Mouse (Mus musculus) adrenal gland, adult (tissue): Measurements from ENCODE around the gene Gpr85.
A peak's percentile ranks its signal among the peaks of the same experiment; 100 is the strongest.
"Not testable (repeated sequence)": the region's sequence is repeated elsewhere in the genome, so short reads cannot be mapped to it uniquely, and the experiment has no call there.

Experiments
- DNase-seq, 2 experiments: peaks; one replicate each; pipeline ENCODE4 v3.0.0; 2022 to 2023; ENCODE audit warnings: low spot score in 1 of 2; ENCODE audit not compliant: inconsistent age in 2 of 2

Gene Gpr85

GRCm38 (mm10) chr6:13839345-13840054, at the start of gene Gpr85:
Gene Gpr85 (minus strand): TSS chr6:13839942.
- peak; percentile 7 to 63 for DNase-seq

- no peak for DNase-seq
Measured at GRCm38 (mm10) chr6:13884877-13885592, 45.3 kb upstream of the Gpr85 start.

GRCm38 (mm10) chr6:13882919-13883318, 43.2 kb upstream of the Gpr85 start:
- DNase-seq, result no peak

DNA sequence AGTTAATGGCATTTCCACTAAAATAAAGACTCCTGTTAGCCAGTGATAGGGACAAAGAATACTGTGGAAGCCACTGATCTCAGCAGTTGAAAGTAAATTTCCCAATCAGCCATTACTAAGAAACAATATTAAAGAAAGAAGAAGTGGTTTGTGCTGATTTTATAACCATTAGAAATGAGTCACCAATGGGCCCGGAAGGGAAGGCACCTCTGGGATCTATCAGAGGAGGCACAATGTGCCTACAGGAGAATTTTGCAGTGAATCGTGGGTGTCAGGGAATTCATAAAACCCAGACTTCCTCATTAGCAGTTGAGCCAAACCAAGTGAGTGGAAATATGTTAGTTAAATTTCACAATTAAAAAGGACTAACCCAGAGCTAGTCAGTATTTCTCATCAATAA, 34.2 kb upstream of the Gpr85 start:
- no peak for DNase-seq

DNA sequence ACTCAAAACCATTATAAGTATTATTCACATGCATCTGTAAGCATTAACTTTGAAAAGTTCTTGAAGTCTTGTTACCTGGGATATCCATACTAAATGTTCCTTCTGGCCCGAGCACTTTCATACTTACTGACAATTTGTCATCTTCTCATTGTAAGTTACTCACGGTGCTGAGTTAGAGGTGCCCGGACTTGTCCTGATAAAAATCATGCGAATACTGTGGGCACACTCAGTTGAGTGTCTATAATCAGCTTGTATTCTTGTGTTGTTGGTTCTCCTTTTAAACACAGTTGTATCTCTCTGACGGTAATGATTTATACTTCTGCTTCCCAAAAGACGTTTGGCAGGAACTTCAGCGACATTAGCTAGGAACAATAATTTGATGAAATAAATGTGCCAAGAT, 32.3 kb upstream of the Gpr85 start:
- peak; percentile 6 to 68 for DNase-seq

DNA sequence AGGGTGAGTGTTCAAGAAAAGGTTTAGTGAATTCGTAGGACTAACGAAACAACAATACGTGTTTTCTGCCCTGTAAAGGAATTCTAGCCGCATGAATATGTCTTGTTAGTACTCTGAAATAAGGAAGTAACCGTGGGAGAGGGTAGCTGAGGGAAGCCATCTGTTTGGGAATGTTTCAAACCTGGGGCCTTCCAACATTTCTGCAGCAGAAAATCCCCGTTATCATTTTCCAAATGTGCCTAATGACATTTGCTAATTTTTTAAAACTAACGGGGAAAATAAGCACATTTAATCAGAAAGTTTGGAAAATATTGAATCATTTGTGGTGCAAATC, 31.9 kb upstream of the Gpr85 start:
- DNase-seq, result no peak

- DNase-seq, result peak; percentile 91 to 97
Measured at GRCm38 (mm10) chr6:13870919-13871624, 31.3 kb upstream of the Gpr85 start, which contains the start of gene 2610001J05Rik. Gene 2610001J05Rik (minus strand): TSS chr6:13871518.

- peak in 1 of 2 experiments; percentile 53 for DNase-seq
Measured at GRCm38 (mm10) chr6:13870289-13870741, 30.6 kb upstream of the Gpr85 start.

DNA sequence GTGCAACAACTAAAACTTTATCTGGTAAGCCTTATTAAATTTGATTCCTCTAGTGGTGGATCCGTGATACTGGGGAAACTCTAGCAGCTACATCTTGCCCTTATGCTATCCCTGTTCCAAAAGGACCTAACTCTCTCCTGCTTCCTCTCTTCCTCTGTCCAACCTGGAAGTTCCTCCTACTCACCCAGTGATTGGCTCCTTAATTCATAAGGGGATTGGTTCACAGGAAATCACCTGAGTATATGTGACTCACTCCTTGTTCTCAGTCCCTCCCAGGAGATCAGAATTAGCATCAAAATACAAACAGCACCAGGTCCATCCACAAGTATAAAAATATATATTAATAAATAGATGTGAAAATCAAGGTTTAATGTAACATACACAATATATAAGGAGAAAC, 20.9 kb upstream of the Gpr85 start:
- no peak for DNase-seq

DNA sequence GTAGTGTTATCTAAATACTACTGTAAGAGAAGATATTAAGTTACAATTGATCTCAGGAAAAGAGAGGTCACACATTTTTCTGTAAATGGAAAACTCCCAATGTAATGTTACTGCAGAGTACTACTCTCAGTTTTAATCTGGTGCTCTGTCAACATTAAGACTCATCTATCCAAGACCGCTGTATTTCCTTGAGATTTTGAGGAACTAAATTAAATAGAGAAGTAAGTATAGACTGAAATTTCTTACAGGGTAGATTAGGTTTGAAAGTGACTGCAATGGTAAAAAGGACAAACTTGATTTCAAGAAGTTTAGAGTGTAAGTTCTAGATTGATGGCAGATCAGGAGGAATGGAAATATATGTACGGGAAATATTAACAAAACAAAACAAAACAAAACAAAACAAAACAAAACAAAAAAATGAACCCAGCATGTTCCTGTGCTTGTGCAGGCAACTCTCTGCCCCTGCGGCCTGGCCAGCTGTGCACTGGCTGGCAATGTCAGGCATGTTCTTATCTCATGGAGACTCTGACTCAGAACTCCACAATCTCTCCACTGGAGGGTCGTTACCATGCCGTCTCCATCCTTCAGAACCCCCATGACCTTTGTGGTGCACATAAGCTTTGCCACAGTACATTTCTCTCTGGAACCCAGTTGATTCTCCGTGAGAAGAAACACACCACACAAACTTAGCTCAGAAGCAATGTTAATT, 20.3 kb upstream of the Gpr85 start:
- no peak for DNase-seq

DNA sequence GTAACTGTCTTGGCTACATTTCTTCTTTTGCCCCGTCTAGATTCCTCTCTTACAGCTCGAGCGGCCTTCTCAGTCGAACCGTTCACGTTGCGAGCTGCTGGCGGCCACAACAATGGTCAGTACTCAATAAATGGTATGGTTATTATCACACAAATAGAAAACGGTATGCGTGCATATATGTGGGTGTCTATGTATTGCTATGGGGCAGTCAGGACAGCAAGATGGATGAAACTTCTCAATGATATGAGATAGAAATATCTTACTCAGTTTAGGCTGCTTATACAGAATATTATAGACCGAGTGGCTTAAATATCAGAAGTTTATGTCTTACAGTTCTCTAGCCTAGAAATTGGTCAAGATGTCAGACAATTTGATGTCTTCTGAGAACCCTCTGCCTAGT, 14.5 kb upstream of the Gpr85 start:
- DNase-seq, result no peak

DNA sequence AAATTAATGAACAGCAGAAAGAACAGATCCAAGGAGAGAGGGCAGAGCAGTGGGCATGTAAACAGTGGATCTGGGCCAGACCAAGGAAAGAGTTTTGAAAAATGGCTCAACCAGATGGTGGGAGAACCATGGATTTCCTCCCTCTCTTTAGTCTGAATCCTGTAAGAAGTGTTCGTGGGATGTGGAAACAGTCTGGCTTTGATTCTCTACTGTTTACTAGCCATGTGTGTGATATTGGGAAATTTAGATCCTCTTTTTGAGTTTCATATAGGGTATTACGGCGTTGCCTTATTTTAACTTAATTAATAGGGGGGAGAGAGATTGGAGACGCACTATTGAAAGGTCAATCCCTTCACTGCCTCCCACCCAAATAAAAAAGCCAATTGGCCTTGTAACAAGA, 13.5 kb upstream of the Gpr85 start:
- no peak for DNase-seq

GRCm38 (mm10) chr6:13846031-13846430, 6.3 kb upstream of the Gpr85 start:
- DNase-seq, result not testable (repeated sequence)

DNA sequence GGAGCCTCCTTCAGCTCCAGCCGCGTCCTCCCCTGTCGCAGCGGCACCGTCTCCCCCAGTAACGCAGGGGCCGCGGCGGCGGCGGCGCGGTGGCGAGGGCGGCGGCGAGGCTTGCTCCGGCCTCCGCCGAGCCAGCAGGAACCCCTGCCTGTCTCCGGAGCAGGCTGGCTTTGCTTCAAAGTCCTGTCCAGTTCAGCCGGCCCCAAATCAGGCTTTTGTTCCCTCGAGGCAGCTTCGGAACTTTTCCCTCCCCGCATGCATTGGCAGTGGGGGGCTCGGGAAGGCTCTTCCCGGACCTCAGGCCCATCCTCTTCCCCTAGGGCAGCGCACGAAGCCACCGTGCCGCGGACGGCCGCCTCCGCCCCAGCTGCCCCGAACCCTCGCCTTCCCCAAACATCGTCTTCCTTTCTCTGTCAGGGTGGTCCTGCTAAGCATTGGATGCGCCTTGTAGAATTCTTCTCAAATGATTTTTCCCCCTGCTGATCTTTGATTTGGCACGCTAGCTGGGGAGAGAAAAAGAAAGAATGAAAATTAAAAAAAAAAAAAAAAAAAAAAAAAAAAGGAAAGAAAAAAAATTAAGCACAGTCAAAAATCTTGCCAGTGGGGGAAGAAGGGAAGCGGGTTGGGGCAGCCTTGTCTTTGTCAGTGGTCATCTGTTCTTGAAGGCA, 931 bp downstream of the Gpr85 start:
- peak; percentile 76 to 88 for DNase-seq

GRCm38 (mm10) chr6:13837916-13838676, 1.6 kb downstream of the Gpr85 start:
- DNase-seq, result peak; percentile 3 to 37

GRCm38 (mm10) chr6:13836967-13837570, 2.7 kb downstream of the Gpr85 start:
- no peak for DNase-seq

DNA sequence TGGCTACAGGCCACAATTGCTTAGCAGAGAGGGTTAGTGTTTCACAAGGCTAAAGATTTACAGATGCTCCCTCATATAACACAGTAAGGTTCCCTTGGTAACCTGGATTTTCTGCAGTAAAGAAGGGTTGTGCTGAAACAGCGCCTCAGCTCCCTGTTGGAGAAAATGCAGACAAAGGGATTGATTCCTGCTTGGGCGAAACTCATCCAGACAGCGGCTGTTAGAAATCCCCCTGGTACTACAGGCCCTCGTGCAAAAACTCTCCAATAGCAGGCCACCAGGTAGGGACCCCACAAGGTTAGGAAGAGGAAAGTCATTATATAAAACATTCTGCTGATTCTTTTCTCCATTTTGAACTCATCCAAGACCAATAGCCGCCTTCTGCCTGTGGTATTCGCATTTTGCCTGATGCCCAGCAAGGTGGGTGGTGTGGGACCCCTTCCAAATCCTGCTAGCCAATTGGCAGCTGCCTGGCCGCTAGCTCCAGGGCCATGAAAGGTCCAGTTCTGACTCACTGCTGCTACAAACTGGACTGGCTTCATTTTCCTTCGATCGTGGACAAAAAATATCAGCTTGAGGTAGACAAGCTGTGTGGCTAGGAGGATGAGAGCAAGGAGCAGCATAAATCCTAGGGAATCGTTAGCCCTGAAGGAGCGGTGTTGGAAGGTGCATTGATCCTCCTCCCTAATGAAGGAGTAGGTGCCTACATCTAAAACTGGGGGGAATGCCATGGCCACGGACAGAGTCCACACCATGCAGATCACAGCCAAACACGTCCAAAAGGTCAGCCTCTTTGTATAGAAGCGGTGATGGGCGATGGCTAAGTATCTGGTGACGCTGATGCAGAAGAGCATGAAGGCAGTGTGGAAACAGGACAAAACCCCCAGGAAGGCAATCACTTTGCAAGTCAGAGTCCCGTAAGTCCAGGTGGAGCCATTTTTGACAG, 3.7 kb downstream of the Gpr85 start:
- DNase-seq, result no peak

DNA sequence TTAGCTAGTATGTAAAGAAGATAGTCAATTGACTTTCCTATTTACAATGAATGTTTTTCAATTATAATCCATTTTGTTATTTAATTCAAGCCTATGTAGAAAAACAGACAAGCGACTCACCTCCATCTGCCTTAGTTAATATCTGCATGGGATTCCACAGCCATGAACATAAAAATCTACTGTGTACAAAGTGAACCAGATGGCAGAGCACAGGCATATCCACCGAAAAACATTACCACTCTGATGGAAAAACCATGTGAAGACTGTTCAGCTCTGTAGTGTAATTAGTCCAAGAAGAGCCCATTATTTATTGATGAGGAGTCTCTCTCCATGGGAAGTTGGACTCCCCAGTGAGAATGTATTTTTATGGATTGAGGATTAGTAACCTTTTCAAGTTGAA, 7.0 kb downstream of the Gpr85 start:
- no peak for DNase-seq
